Mouse (Mus musculus) midbrain, embryonic 11.5 days (tissue): ENCODE measurements at regions not wholly inside any gene's neighbourhood (a gene's known extent, or its start where the extent isn't known, plus 50 kb on each side); places are given as distances from the start of the nearest gene placed in this dataset.
"Not testable (repeated sequence)": the region's sequence is repeated elsewhere in the genome, so short reads cannot be mapped to it uniquely, and the experiment has no call there.

Experiments used
- ATAC-seq: fragments of 200-750 bp; cut with Nextera tagmentation; 2 replicates; pipeline ENCODE4 v1.8.0; 2017; ENCODE audit warnings: moderate TSS enrichment, moderate library complexity; ENCODE audit not compliant: low FRiP score
- DNase-seq: peaks from one replicate; pipeline ENCODE4 v3.0.0; 2015; ENCODE audit warnings: low spot score; ENCODE audit errors: missing footprints
- H3K27ac ChIP-seq: fragments of 300-500 bp; sonication (generic); 2 replicates; pipeline ENCODE4 v1.5.1; 2014; ENCODE audit warnings: low read depth, low read length
- H3K27me3 ChIP-seq: fragments of 300-500 bp; sonication (generic); 2 replicates; pipeline ENCODE4 v1.6.1; 2014; ENCODE audit warnings: mild to moderate bottlenecking, low read length, moderate library complexity, mixed read lengths; ENCODE audit not compliant: control insufficient read depth, insufficient read depth
- H3K36me3 ChIP-seq: fragments of 300-500 bp; sonication (generic); 2 replicates; pipeline ENCODE4 v1.6.1; 2014; ENCODE audit warnings: mild to moderate bottlenecking, low read length, moderate library complexity, mixed read lengths; ENCODE audit not compliant: control insufficient read depth, insufficient read depth
- H3K4me1 ChIP-seq: fragments of 300-500 bp; sonication (generic); 2 replicates; pipeline ENCODE4 v1.6.1; 2014; ENCODE audit warnings: low read length; ENCODE audit not compliant: control insufficient read depth, insufficient read depth
- H3K4me2 ChIP-seq: fragments of 300-500 bp; sonication (generic); 2 replicates; pipeline ENCODE4 v1.6.1; 2014; ENCODE audit warnings: mild to moderate bottlenecking, moderate library complexity
- H3K4me3 ChIP-seq: fragments of 300-500 bp; sonication (generic); 2 replicates; pipeline ENCODE4 v1.5.1; 2014; ENCODE audit warnings: low read depth, low read length
- H3K9ac ChIP-seq: fragments of 300-500 bp; sonication (generic); 2 replicates; pipeline ENCODE4 v1.6.1; 2014; ENCODE audit warnings: low read length
- H3K9me3 ChIP-seq: fragments of 300-500 bp; sonication (generic); 2 replicates; pipeline ENCODE4 v1.6.1; 2016; ENCODE audit warnings: low read length; ENCODE audit not compliant: control insufficient read depth
- WGBS: fragments of 180-500 bp; shearing (Covaris S2); extraction: QIAGEN DNeasy Blood & Tissue Kit; methylation state at CpG from one replicate; pipeline ENCODE4 v1.1.7; 2014; 5-methylcytosine and 5-hydroxymethylcytosine counted together

DNA sequence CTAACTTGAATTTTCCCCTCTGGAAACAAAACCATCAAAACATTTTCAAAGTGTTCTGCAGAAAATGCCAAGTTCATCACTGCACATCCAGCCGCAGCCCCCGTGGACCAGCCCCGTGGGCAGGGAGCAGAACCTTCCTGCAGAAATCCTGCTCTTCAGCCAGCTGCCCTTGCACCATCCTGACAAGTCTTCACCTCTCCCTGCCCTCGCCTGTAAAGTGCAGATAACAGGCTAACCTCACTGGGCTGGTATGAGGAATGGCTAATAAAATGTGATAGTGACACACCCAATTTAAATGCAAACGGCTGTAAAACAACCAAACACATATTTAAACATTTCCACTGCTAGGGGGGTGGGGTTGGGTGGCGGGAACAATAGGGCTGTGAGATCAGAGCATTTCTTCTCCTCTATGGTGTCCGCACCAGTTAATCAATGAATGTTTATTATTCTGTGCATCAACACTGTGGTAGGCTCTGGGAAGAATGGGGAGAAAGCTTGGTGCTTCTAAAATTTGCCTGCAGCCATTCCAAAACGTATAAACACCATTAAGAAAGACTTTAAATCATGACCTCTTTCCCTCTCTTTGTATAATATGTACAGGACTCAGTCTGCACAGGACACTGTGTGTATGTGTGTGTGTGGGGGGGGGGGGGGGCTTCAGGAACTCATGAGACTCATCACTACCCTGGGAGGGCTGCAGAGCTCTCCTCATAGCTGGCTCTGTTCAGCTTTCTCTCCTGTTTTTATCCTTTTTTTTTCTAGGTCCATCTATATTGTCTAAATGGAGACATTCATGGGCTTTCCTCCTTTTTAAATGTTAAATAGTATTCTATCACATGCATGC is 215.1 kb upstream of the Klf3 start:
- H3K27ac ChIP-seq, result no peak overlapping the region; the same call in 1 of the 2 replicates
- ATAC-seq, result peak; percentile 50; the same call in 1 of the 2 replicates
- peak; percentile 87 for DNase-seq
- H3K27me3 ChIP-seq, result no peaks in the 10 kb centered on the region
- peaks cover 3% of the 10 kb centered on the region; the same call in 1 of the 2 replicates for H3K4me1 ChIP-seq
- WGBS, result 54% methylated on average over 8 of the region's 8 CpGs
- no peaks in the 10 kb centered on the region for H3K9me3 ChIP-seq
- no peak overlapping the region for H3K9ac ChIP-seq
- H3K4me3 ChIP-seq, result no peak overlapping the region
- H3K36me3 ChIP-seq, result no peaks in the 10 kb centered on the region
- H3K4me2 ChIP-seq, result no peak overlapping the region

DNA sequence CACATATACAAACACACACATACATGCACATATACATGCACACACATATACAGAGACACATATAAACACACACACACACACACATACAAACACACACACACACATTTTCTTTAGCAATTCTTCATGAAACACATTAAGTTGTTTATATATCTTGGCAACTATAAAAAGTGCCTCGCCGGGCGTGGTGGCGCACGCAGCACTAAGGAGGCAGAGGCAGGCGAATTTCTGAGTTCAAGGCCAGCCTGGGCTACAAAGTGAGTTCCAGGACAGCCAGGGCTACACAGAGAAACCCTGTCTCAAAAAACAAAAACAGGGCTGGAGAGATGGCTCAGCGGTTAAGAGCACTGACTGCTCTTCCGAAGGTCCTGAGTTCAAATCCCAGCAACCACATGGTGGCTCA is 214.4 kb upstream of the Klf3 start:
- not testable (repeated sequence) for H3K4me1 ChIP-seq, H3K9ac ChIP-seq, H3K27me3 ChIP-seq, H3K27ac ChIP-seq, H3K4me3 ChIP-seq, ATAC-seq, H3K9me3 ChIP-seq, H3K36me3 ChIP-seq, H3K4me2 ChIP-seq
- peak; percentile 69 for DNase-seq
- WGBS, result 94% methylated on average over 8 of the region's 8 CpGs

DNA sequence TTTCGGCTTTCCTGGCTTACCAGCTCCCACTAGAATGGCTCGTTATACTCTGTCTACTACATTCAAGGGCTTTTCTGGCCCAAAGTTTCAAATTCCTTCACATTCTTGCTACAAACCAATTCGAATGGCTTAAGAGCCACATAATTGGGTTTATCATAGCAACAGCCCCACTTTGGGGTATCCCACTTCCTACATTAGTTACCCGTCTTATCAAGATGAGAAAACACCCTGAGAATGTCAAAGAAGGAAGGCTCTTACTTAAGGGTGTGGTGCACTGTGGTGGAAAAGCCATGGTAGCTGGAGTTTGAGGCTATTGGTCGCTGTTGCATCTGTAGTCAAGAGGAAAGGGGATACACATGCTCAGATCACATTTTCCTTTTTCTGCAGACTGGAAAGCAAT is 213.2 kb upstream of the Klf3 start:
- Histone ChIP-seq H3K36me3 (no peaks in the 10 kb centered on the region), H3K9ac (no peak overlapping the region), H3K4me3 (no peak overlapping the region), H3K9me3 (no peaks in the 10 kb centered on the region), H3K4me2 (no peak overlapping the region), H3K27ac (no peak overlapping the region), H3K27me3 (no peaks in the 10 kb centered on the region), H3K4me1 (peaks cover 3% of the 10 kb centered on the region; the same call in 1 of the 2 replicates)
- ATAC-seq, result no peak
- no peak for DNase-seq
- 86% methylated on average over 5 of the region's 5 CpGs for WGBS

DNA sequence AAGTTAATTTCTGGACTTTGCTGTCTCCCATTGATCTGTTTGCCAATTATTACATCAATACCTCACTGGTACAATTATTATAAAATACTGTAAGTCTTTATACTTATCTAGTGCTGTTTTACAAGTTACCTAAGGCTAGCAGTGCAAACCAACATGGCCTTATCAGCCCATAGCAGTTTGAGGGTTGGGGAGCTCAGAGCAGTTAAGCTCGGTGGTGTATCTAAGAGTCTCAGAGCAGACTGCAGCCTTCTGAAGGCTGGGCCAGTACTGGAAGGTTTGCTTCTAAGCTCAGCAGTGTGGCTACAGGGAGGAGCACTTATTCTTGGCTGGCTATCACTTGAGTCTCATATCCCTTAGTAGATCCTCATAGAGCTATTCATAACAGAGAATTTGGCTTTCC is 212.4 kb upstream of the Klf3 start:
- Histone ChIP-seq H3K4me2 (no peak overlapping the region), H3K36me3 (no peaks in the 10 kb centered on the region), H3K27me3 (no peaks in the 10 kb centered on the region), H3K9me3 (no peaks in the 10 kb centered on the region), H3K27ac (no peak overlapping the region), H3K9ac (no peak overlapping the region), H3K4me3 (no peak overlapping the region), H3K4me1 (peaks cover 7% of the 10 kb centered on the region; the same call in 1 of the 2 replicates)
- WGBS, result 95% methylated on average over 1 of the region's 1 CpGs
- ATAC-seq (no peak), DNase-seq (no peak)

DNA sequence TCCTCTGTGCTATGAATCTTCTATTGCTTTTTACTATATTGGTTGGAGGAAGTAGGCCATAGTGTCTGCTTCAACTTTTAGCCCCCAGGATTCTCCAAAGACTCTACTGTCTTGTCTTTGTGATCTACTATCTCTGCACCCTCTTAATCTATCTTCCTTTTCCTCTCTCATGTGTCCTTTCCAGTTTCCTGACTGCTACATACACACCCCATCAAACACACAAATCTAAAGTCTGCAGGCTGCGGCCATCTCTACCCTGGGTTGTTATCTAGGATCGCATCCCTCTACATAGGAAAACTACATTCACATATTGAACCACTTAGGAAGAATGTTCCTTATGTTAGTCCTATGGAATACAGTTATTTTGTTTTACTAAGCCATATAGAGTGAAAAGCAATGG is 211.4 kb upstream of the Klf3 start:
- Histone ChIP-seq H3K9me3 (no peaks in the 10 kb centered on the region), H3K4me3 (no peak overlapping the region), H3K4me1 (peaks cover 7% of the 10 kb centered on the region; the same call in 1 of the 2 replicates), H3K27me3 (no peaks in the 10 kb centered on the region), H3K27ac (no peak overlapping the region), H3K4me2 (no peak overlapping the region), H3K36me3 (no peaks in the 10 kb centered on the region), H3K9ac (no peak overlapping the region)
- DNase-seq (peak; percentile 39), ATAC-seq (no peak)
- 96% methylated on average over 2 of the region's 2 CpGs for WGBS

- peak; percentile 52 for ATAC-seq
- peak; percentile 68 for DNase-seq
- no peak overlapping the region for H3K9ac ChIP-seq
- H3K27ac ChIP-seq, result no peak overlapping the region
- H3K4me1 ChIP-seq, result peaks cover 4% of the 10 kb centered on the region; the same call in 1 of the 2 replicates
- no peak overlapping the region for H3K4me2 ChIP-seq
- H3K4me3 ChIP-seq, result no peak overlapping the region
- WGBS, result 52% methylated on average over 3 of the region's 3 CpGs
- H3K27me3 ChIP-seq, result no peaks in the 10 kb centered on the region
- no peaks in the 10 kb centered on the region for H3K36me3 ChIP-seq
- H3K9me3 ChIP-seq, result no peaks in the 10 kb centered on the region
Measured at GRCm38 (mm10) chr5:64595220-64595619, 208.0 kb upstream of the Klf3 start.

DNA sequence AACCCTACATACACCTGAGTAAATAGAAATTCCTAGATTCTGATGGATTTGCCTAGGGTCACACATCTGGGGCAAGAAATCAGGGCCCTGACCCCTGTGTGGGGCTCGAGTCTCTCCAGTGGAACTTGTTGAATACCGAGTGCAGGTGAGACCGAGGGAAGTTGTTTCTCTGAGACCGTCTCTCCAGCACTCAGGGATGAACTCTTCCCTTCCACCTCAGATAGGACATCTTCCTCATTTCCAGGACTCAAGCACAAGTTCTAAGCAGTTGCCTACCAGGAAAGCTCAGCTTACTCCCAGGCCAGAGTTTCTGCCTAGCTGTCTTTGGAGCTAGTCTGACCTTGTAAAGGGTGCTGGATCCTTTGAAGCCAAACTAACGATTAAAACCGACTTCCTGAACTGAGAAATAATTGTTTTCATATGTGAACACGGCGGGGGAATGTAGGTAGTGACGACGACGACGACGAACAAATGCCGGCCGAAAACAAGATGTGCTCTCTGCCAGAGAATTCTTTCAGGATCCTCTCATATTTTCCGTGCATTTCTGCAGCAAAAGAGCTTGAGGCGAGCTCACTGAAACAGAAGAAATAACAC is 207.3 kb upstream of the Klf3 start:
- no peak overlapping the region for H3K4me2 ChIP-seq
- H3K9me3 ChIP-seq, result no peaks in the 10 kb centered on the region
- no peak for ATAC-seq
- no peaks in the 10 kb centered on the region for H3K36me3 ChIP-seq
- no peaks in the 10 kb centered on the region for H3K27me3 ChIP-seq
- no peak overlapping the region for H3K4me3 ChIP-seq
- peaks cover 4% of the 10 kb centered on the region; the same call in 1 of the 2 replicates for H3K4me1 ChIP-seq
- H3K27ac ChIP-seq, result no peak overlapping the region
- WGBS, result 77% methylated on average over 17 of the region's 17 CpGs
- no peak overlapping the region for H3K9ac ChIP-seq
- DNase-seq, result no peak

- no peak for ATAC-seq
- Histone ChIP-seq H3K36me3 (no peaks in the 10 kb centered on the region), H3K4me3 (no peak overlapping the region), H3K9me3 (no peaks in the 10 kb centered on the region), H3K27ac (no peak overlapping the region), H3K4me2 (no peak overlapping the region), H3K9ac (no peak overlapping the region), H3K4me1 (peaks cover 4% of the 10 kb centered on the region; the same call in 1 of the 2 replicates), H3K27me3 (no peaks in the 10 kb centered on the region)
- 78% methylated on average over 7 of the region's 7 CpGs for WGBS
- peak; percentile 69 for DNase-seq
Measured at GRCm38 (mm10) chr5:64597021-64597420, 206.2 kb upstream of the Klf3 start.

GRCm38 (mm10) chr5:64597451-64597850 is 205.7 kb upstream of the Klf3 start:
- Histone ChIP-seq H3K4me3 (no peak overlapping the region), H3K4me2 (no peak overlapping the region), H3K4me1 (peaks cover 4% of the 10 kb centered on the region; the same call in 1 of the 2 replicates), H3K27ac (no peak overlapping the region), H3K9me3 (no peaks in the 10 kb centered on the region), H3K36me3 (no peaks in the 10 kb centered on the region), H3K9ac (no peak overlapping the region), H3K27me3 (no peaks in the 10 kb centered on the region)
- WGBS, result 64% methylated on average over 3 of the region's 3 CpGs
- DNase-seq, result peak; percentile 61
- no peak for ATAC-seq
